Mouse (Mus musculus) MEL (cell line): ENCODE results near the gene Zzz3. TPM values are rescaled to one million over a fixed set of nuclear protein-coding genes. Genes with fewer than 3 reads are reported as not detected.

Source experiments
- DNase-seq: peaks from one replicate; pipeline ENCODE4 v3.0.0; 2011; ENCODE audit warnings: low read depth, low spot score
- H3K27ac ChIP-seq: 2 replicates; pipeline ENCODE4 v1.5.1; 2012; ENCODE audit warnings: low read depth, mild to moderate bottlenecking, control low read depth, low read length, moderate library complexity; ENCODE audit not compliant: control insufficient read depth
- H3K27me3 ChIP-seq, 2 experiments: fragments of 150-350 bp in 1 of 2; sonication (generic) in 1 of 2; 2 replicates each; pipeline ENCODE4 v1.6.1; 2012; ENCODE audit warnings: low read length in 2 of 2, mild to moderate bottlenecking in 2 of 2, improper control_type of control experiment in 1 of 2, moderate library complexity in 1 of 2; ENCODE audit not compliant: insufficient read depth in 2 of 2, control insufficient read depth in 1 of 2
- H3K36me3 ChIP-seq, 2 experiments: 2 replicates each; pipeline ENCODE4 v1.6.1; 2012 to 2014; ENCODE audit warnings: low read length in 2 of 2, improper control_type of control experiment in 1 of 2, inconsistent platforms in 1 of 2, mild to moderate bottlenecking in 1 of 2; ENCODE audit not compliant: insufficient read depth in 2 of 2, control insufficient read depth in 1 of 2
- H3K4me1 ChIP-seq, 2 experiments: fragments of 150-350 bp in 1 of 2; sonication (generic) in 1 of 2; 2 replicates each; pipeline ENCODE4 v1.6.1; 2012; ENCODE audit warnings: low read length in 2 of 2, improper control_type of control experiment in 1 of 2, mild to moderate bottlenecking in 1 of 2; ENCODE audit not compliant: insufficient read depth in 2 of 2, control insufficient read depth in 1 of 2
- H3K4me3 ChIP-seq, 2 experiments: fragments of 150-350 bp in 1 of 2; sonication (generic) in 1 of 2; 2 replicates each; pipeline ENCODE4 v1.5.1; 2012; ENCODE audit warnings: low read depth in 2 of 2, low read length in 2 of 2, mild to moderate bottlenecking in 2 of 2, moderate library complexity in 2 of 2, control low read depth in 1 of 2, improper control_type of control experiment in 1 of 2; ENCODE audit not compliant: control insufficient read depth in 1 of 2, insufficient read depth in 1 of 2
- H3K79me2 ChIP-seq: 2 replicates; pipeline ENCODE4 v1.6.1; 2012; ENCODE audit warnings: mild to moderate bottlenecking, low read length, moderate library complexity; ENCODE audit not compliant: control insufficient read depth, poor library complexity, insufficient read depth
- H3K9ac ChIP-seq: 2 replicates; pipeline ENCODE4 v1.6.1; 2012; ENCODE audit warnings: low read depth, mild to moderate bottlenecking, control low read depth, low read length, moderate library complexity; ENCODE audit not compliant: control insufficient read depth, poor library complexity, severe bottlenecking
- H3K9me3 ChIP-seq: fragments of 150-350 bp; sonication (generic); replicated peaks from 2 replicates; pipeline ENCODE4 v1.6.1; 2012; ENCODE audit warnings: mild to moderate bottlenecking, low read length, improper control_type of control experiment, moderate library complexity; ENCODE audit not compliant: insufficient read depth
- CHD1 ChIP-seq: IDR thresholded peaks from 2 replicates; pipeline ENCODE4 v1.6.1; 2012; ENCODE audit warnings: low read depth, mild to moderate bottlenecking, inconsistent platforms, low read length, improper control_type of control experiment
- CHD2 ChIP-seq: IDR thresholded peaks from 2 replicates; pipeline ENCODE4 v1.6.1; 2011; ENCODE audit warnings: low read length, improper control_type of control experiment
- CTCF ChIP-seq, 3 experiments: IDR thresholded peaks in 2 of 3; conservative IDR thresholded peaks in 1 of 3; 2 replicates each; pipeline ENCODE4 v1.5.1; 2011 to 2012; ENCODE audit warnings: low read length in 3 of 3, low read depth in 2 of 3, mild to moderate bottlenecking in 2 of 3, improper control_type of control experiment in 1 of 3, inconsistent platforms in 1 of 3, mixed read lengths in 1 of 3, moderate library complexity in 1 of 3; ENCODE audit not compliant: control insufficient read depth in 1 of 3, insufficient read depth in 1 of 3, poor library complexity in 1 of 3, severe bottlenecking in 1 of 3
- E2F4 ChIP-seq: IDR thresholded peaks from 2 replicates; pipeline ENCODE4 v1.6.1; 2011; ENCODE audit warnings: low read depth, low read length, improper control_type of control experiment, borderline replicate concordance
- ELF1 ChIP-seq: IDR thresholded peaks from 2 replicates; pipeline ENCODE4 v1.6.1; 2014; ENCODE audit warnings: low read depth, mild to moderate bottlenecking, inconsistent platforms, low read length, improper control_type of control experiment, moderate library complexity
- ETS1 ChIP-seq: IDR thresholded peaks from 2 replicates; pipeline ENCODE4 v1.6.1; 2012; ENCODE audit warnings: low read depth, mild to moderate bottlenecking, inconsistent platforms, low read length, improper control_type of control experiment, moderate library complexity
- JUND ChIP-seq: IDR thresholded peaks from 2 replicates; pipeline ENCODE4 v1.6.1; 2011; ENCODE audit warnings: low read depth, mild to moderate bottlenecking, improper control_type of control experiment, low read length
- KAT2A ChIP-seq: conservative IDR thresholded peaks from 2 replicates; pipeline ENCODE4 v1.6.1; 2012; ENCODE audit warnings: low read depth, low read length, improper control_type of control experiment, inconsistent platforms
- MAFK ChIP-seq: IDR thresholded peaks from 2 replicates; pipeline ENCODE4 v1.6.1; 2011; ENCODE audit warnings: low read depth, mild to moderate bottlenecking, low read length, improper control_type of control experiment, borderline replicate concordance
- MAZ ChIP-seq: IDR thresholded peaks from 2 replicates; pipeline ENCODE4 v1.6.1; 2012; ENCODE audit warnings: low read depth, mild to moderate bottlenecking, inconsistent platforms, low read length, improper control_type of control experiment
- MYB ChIP-seq: IDR thresholded peaks from 2 replicates; pipeline ENCODE4 v1.6.1; 2011; ENCODE audit warnings: mild to moderate bottlenecking, low read depth, low read length, improper control_type of control experiment
- RAD21 ChIP-seq: IDR thresholded peaks from 2 replicates; pipeline ENCODE4 v1.6.1; 2011; ENCODE audit warnings: mild to moderate bottlenecking, low read depth, low read length, improper control_type of control experiment
- RCOR1 ChIP-seq: IDR thresholded peaks from 2 replicates; pipeline ENCODE4 v1.6.1; 2012; ENCODE audit warnings: low read depth, mild to moderate bottlenecking, inconsistent platforms, low read length, improper control_type of control experiment
- USF1 ChIP-seq: IDR thresholded peaks from 2 replicates; pipeline ENCODE4 v1.6.1; 2014; ENCODE audit warnings: low read depth, mild to moderate bottlenecking, inconsistent platforms, low read length, improper control_type of control experiment, moderate library complexity
- ZC3H11A ChIP-seq: IDR thresholded peaks from 2 replicates; pipeline ENCODE4 v1.6.1; 2012; ENCODE audit warnings: low read depth, mild to moderate bottlenecking, inconsistent platforms, low read length, improper control_type of control experiment
- ZKSCAN1 ChIP-seq: IDR thresholded peaks from 2 replicates; pipeline ENCODE4 v1.6.1; 2012; ENCODE audit warnings: low read depth, mild to moderate bottlenecking, inconsistent platforms, low read length, improper control_type of control experiment, moderate library complexity
- ZMIZ1 ChIP-seq: IDR thresholded peaks from 2 replicates; pipeline ENCODE4 v1.6.1; 2012; ENCODE audit warnings: low read depth, mild to moderate bottlenecking, inconsistent platforms, low read length, improper control_type of control experiment, moderate library complexity
- ZNF384 ChIP-seq: IDR thresholded peaks from 2 replicates; pipeline ENCODE4 v1.6.1; 2012; ENCODE audit warnings: low read depth, mild to moderate bottlenecking, inconsistent platforms, low read length, improper control_type of control experiment
- polyA plus RNA-seq, 2 experiments: library from polyadenylated mRNA; stranded (reverse) in 1 of 2; unstranded in 1 of 2; fragments of >175 nt in 1 of 2; fragments of >200 nt in 1 of 2; gene quantifications; 2 replicates each; pipeline versions ENCODE4 v1.2.1 to v1.2.4; 2012; ENCODE audit warnings: low replicate concordance in 2 of 2, low read depth in 1 of 2; ENCODE audit not compliant: insufficient read length in 2 of 2, insufficient read depth in 1 of 2, missing spikeins in 1 of 2
- total RNA-seq: library from RNA; depleted of rRNA; stranded (reverse); fragments of 300-350 nt; gene quantifications from 2 replicates; pipeline ENCODE4 v1.2.3, GENCODE M21; 2012

Zzz3 gene
- total and polyA plus RNA-seq, 3 experiments = 46.1 to 507 (median 53.7) TPM

DNA sequence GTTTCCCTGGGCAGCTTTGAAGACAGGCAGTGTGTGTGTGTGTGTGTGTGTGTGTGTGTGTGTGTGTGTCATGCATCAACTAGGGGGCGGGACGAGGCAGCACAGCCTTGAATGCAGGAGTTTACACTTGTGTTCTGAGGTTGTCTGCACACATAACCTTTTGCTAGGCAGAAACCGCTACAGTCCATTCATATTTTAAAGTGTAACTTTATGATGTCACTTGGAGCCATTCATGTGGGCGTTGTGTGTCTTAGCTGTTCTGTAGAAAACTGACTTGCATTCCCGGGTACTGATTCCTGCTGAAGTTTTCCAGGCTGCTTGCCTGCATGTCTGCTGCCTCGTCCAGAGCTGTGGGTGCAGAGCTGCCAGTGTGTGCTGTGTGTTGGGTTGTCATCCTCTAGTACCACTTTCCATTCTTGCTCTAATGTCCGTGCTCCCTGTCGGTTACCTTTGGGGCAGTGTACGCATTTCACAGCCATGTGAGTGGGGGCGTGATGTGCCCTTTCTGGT lies 66.8 kb downstream of the Zzz3 start:
- Histone ChIP-seq H3K36me3 (peaks cover 7 to 8% of the 10 kb centered on the region in 2 experiments), H3K9me3 (no peaks in the 10 kb centered on the region), H3K27me3 (no peaks in the 10 kb centered on the region), H3K4me1 (peaks cover 3 to 5% of the 10 kb centered on the region in 2 experiments), H3K4me3 (no peak overlapping the region), H3K79me2 (no peaks in the 10 kb centered on the region), H3K27ac (no peak overlapping the region), H3K9ac (no peak overlapping the region)
- no peak for DNase-seq
- no peak for TF ChIP-seq ZC3H11A
- TF ChIP-seq ETS1 = no peak
- TF ChIP-seq CTCF (IDR thresholded peaks at IDR 0.05 in 2 of 3, conservative IDR thresholded peaks at IDR 0.05 in 1 of 3; ENCODE audit: control insufficient read depth in 1 of 3, insufficient read depth in 1 of 3, low read depth in 2 of 3, low read length in 3 of 3, poor library complexity in 1 of 3, severe bottlenecking in 1 of 3) = no peak
- TF ChIP-seq USF1 = no peak
- TF ChIP-seq JUND = no peak
- TF ChIP-seq KAT2A = no peak
- no peak for TF ChIP-seq CHD1
- TF ChIP-seq ZMIZ1 = no peak
- no peak for TF ChIP-seq RAD21
- no peak for TF ChIP-seq MAFK

DNA sequence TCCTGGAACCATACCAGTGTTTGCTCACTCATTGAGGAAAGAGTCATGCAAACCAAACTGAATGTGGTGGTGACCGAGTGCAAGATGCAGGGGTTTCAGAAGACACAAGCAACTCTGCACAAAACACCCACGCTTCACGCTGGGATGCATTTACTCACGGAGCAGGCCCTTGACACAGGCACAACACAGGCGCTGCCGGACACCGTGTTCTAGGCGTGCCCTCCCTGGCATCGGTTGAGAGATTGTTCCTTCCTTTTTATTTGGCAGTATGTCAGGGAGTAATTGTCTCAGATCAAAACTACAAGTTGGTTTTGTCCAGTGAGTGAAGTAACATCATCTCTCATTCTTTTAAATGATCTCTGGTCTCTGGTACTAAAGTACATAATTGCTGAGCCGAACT lies 67.6 kb downstream of the Zzz3 start:
- TF ChIP-seq MYB (no peak), CHD2 (no peak), ELF1 (no peak), ZC3H11A (no peak), KAT2A (no peak), E2F4 (no peak), ZKSCAN1 (no peak), ZNF384 (no peak), RCOR1 (no peak), ETS1 (no peak), MAZ (no peak)
- Histone ChIP-seq H3K4me3 (no peak overlapping the region), H3K9ac (no peak overlapping the region), H3K9me3 (no peaks in the 10 kb centered on the region), H3K79me2 (no peaks in the 10 kb centered on the region), H3K27ac (no peak overlapping the region), H3K36me3 (peaks cover 3 to 8% of the 10 kb centered on the region in 2 experiments; a peak in 3 of 4 replicates), H3K4me1 (peaks cover 0 to 1% of the 10 kb centered on the region in 2 experiments; a peak in 1 of 4 replicates), H3K27me3 (no peaks in the 10 kb centered on the region)
- no peak for DNase-seq
